ENCODE assay signal across 14 mouse cellular contexts in genomic region chr13:10720639-10721038, GRCm38 (mm10).
"Had no signal": no experiment of that assay in that cellular context is flagged by ENCODE, and none has a peak within 500 bp of the region (broad histone marks: within the 10 kb centered on the region; RNA-seq: fewer than 3 reads in every experiment).

No protein-coding gene starts in this region.

- H3K4me3 ChIP-seq: layer of hippocampus, adult 2 months; left cerebral cortex, adult 2 months; limb, embryonic 10.5 days; liver, embryonic 15.5 days; midbrain, embryonic 13.5 days; myocyte; neural tube, embryonic 12.5 days had no signal

- ATAC-seq: intestine, postnatal 0 days; lung, postnatal 0 days; midbrain, embryonic 13.5 days had no signal

- H3K27me3 ChIP-seq: liver, embryonic 15.5 days; midbrain, embryonic 13.5 days; neural tube, embryonic 12.5 days had no signal

- H3K36me3 ChIP-seq: limb, embryonic 10.5 days; liver, embryonic 15.5 days; midbrain, embryonic 13.5 days; neural tube, embryonic 12.5 days had no signal

- H3K27ac ChIP-seq: layer of hippocampus, adult 2 months; left cerebral cortex, adult 2 months; limb, embryonic 10.5 days; liver, embryonic 15.5 days; midbrain, embryonic 13.5 days; neural tube, embryonic 12.5 days had no signal

- DNase-seq: kidney, postnatal 10 days; kidney, postnatal 4 days; lung, adult 2 months; lung, postnatal 36 days; thymus, postnatal 4 days had no signal

- H3K4me1 ChIP-seq: limb, embryonic 10.5 days; liver, embryonic 15.5 days; neural tube, embryonic 12.5 days had no signal
